Mouse (Mus musculus): ENCODE measurements at regions not wholly inside any gene's neighbourhood (a gene's known extent, or its start where the extent isn't known, plus 50 kb on each side); places are given as distances from the start of the nearest gene placed in this dataset.

DNA sequence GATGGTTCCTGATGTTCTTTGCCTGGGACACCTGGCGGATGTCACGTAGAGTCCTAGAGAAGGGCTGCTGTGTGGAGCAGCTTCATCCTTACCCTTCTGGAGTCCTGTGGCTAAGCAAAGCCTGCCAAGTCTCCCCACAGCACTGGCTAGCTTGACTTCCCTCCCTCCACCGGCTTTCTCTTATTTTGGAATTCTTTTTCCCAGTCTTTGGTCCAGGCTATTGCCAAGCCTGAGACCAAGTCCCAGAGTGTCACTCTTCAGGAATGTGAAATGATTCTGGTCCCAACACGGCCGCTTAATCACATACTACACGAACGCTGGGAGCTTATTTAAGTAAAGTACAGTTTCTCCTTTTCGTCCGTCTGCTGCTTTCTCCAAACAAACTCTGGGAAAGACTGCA lies 146.4 kb downstream of the Fndc1 start:
- Histone ChIP-seq H3K9ac (replicated peaks) (no peak overlapping the region), H3K9me3 (no peaks in the 10 kb centered on the region), H3K4me2 (no peak overlapping the region), H3K4me1 (replicated peaks) (no peaks in the 10 kb centered on the region), H3K36me3 (no peaks in the 10 kb centered on the region), H3K27ac (no peak overlapping the region), H3K4me3 (replicated peaks) (no peak overlapping the region), H3K27me3 (no peaks in the 10 kb centered on the region)
- ATAC-seq (ENCODE audit: insufficient number of reproducible peaks, insufficient read depth, low FRiP score, low TSS enrichment, low read depth), result no peak
- 89% methylated on average over 9 of the region's 9 CpGs for WGBS

DNA sequence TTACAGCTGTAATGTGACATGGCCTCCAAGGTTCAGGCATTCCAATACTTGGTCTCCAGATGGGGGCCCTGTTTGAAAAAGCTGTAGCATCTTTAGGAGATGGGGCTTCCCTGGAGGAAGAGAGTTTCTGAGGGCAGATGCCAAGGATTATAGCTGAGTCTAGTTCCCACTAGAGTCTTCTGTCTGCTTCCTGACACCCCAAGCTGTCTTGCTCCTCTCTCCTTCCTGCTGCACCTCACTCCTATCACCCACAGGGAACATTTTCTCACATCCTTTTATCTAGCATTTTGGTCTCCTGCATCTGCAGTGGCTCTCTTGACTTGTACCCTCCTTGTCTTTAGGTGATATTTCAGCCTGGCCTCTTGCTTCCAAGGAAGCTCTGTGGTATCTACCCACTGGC lies 147.3 kb downstream of the Fndc1 start:
- Histone ChIP-seq H3K27me3 (no peaks in the 10 kb centered on the region), H3K4me2 (no peak overlapping the region), H3K36me3 (no peaks in the 10 kb centered on the region), H3K27ac (no peak overlapping the region), H3K9ac (replicated peaks) (no peak overlapping the region), H3K4me3 (replicated peaks) (no peak overlapping the region), H3K4me1 (replicated peaks) (no peaks in the 10 kb centered on the region), H3K9me3 (no peaks in the 10 kb centered on the region)
- ATAC-seq (ENCODE audit: insufficient number of reproducible peaks, insufficient read depth, low FRiP score, low TSS enrichment, low read depth), result no peak

DNA sequence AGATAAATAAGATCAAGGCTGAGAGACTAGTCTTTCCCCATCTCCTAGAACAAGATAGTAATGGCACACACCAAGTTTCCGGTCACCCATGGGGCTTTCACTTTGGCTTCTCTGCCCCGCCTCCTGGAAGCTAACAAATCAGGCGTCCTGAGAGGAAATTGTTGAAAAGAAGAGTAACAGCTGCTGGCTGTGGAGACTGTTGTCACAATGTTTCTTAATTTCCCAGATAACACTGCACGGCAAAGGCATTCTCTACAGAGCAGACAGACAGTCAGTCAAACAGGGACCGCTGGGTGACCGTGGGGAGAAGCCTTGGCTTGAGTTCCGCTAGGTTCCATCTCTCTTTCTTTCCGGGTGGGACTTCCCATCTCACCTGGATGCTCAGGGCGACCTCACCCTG lies 148.2 kb downstream of the Fndc1 start:
- H3K9ac ChIP-seq (replicated peaks), result no peak overlapping the region
- H3K4me3 ChIP-seq (replicated peaks), result no peak overlapping the region
- H3K27ac ChIP-seq, result no peak overlapping the region
- ATAC-seq (ENCODE audit: insufficient number of reproducible peaks, insufficient read depth, low FRiP score, low TSS enrichment, low read depth), result no peak
- 81% methylated on average over 9 of the region's 9 CpGs for WGBS
- no peak overlapping the region for H3K4me2 ChIP-seq
- H3K27me3 ChIP-seq, result no peaks in the 10 kb centered on the region
- H3K36me3 ChIP-seq, result no peaks in the 10 kb centered on the region
- no peaks in the 10 kb centered on the region for H3K4me1 ChIP-seq (replicated peaks)
- H3K9me3 ChIP-seq, result no peaks in the 10 kb centered on the region

DNA sequence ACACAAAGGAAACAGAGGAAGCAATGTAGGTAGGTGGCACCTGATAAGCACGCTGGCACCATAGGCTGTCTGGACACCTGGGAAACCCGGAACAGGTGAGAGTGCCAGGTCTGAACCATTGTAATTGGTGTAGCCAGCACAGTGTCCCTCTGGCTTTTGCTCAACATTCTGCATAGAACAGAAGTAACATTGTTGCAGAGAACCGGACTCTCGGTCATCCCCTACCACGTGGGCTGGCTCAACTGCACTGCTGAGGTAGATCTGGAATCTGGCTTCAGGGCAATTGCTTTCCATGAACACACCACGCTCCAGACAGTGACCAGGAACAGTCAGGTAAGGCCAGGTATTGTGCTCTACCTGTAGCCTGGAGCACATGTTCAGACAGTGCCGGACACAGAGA lies 149.3 kb downstream of the Fndc1 start:
- no peak overlapping the region for H3K27ac ChIP-seq
- 91% methylated on average over 7 of the region's 7 CpGs for WGBS

DNA sequence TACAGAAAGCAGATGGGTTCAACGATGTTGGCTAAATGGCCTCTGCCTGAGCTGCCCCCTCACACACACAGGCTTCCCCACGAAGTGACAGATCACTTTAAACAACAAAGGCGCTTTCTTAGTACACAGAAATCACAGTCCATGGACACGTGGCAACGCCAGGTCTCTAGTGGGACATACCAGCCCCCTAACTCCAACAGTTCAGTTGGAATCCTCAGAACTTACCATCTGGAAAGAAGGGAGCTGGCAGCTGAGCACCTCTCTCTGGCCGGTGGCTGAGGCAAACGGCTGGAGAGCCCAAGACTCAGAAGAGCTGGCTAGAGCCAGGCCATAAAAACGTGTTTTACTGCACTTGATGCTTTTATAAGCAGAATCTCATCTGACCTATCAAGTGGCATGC lies 149.8 kb downstream of the Fndc1 start:
- H3K9ac ChIP-seq (replicated peaks), result no peak overlapping the region
- no peaks in the 10 kb centered on the region for H3K36me3 ChIP-seq
- no peaks in the 10 kb centered on the region for H3K9me3 ChIP-seq
- no peak for ATAC-seq (ENCODE audit: insufficient number of reproducible peaks, insufficient read depth, low FRiP score, low TSS enrichment, low read depth)
- H3K27ac ChIP-seq, result no peak overlapping the region
- no peaks in the 10 kb centered on the region for H3K27me3 ChIP-seq
- no peak overlapping the region for H3K4me3 ChIP-seq (replicated peaks)
- no peak overlapping the region for H3K4me2 ChIP-seq
- no peaks in the 10 kb centered on the region for H3K4me1 ChIP-seq (replicated peaks)
- WGBS, result 65% methylated on average over 8 of the region's 8 CpGs

More for the DNA sequence above, 149.3 kb downstream of the Fndc1 start:
- H3K36me3 ChIP-seq, result no peaks in the 10 kb centered on the region
- no peaks in the 10 kb centered on the region for H3K27me3 ChIP-seq
- H3K9ac ChIP-seq (replicated peaks), result no peak overlapping the region
- no peak overlapping the region for H3K4me3 ChIP-seq (replicated peaks)
- no peaks in the 10 kb centered on the region for H3K9me3 ChIP-seq
- no peak overlapping the region for H3K4me2 ChIP-seq
- H3K4me1 ChIP-seq (replicated peaks), result no peaks in the 10 kb centered on the region
- no peak for ATAC-seq (ENCODE audit: insufficient number of reproducible peaks, insufficient read depth, low FRiP score, low TSS enrichment, low read depth)

DNA sequence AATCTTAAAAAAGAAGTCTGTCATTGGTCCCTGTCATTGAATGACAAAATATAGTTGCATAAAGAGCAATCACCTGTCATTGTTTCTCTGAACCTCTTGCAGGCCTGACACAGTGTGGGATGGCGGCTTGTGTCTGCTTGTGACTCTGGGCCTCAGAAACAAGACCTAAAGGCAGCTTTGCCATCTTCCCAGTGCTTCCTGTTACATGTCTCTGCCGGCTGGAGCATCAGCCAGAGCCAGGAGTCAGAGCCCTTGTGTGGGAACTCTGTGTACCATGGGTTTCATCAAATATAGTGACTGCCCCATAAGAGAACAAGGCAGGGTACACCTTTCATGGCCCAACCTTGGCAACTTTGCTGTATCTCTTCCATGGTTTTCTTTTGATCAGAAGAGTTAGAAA lies 150.3 kb downstream of the Fndc1 start:
- Histone ChIP-seq H3K4me1 (replicated peaks) (no peaks in the 10 kb centered on the region), H3K36me3 (no peaks in the 10 kb centered on the region), H3K27me3 (no peaks in the 10 kb centered on the region), H3K4me3 (replicated peaks) (no peak overlapping the region), H3K9me3 (no peaks in the 10 kb centered on the region), H3K9ac (replicated peaks) (no peak overlapping the region), H3K4me2 (no peak overlapping the region), H3K27ac (no peak overlapping the region)
- 91% methylated on average over 2 of the region's 2 CpGs for WGBS
- no peak for ATAC-seq (ENCODE audit: insufficient number of reproducible peaks, insufficient read depth, low FRiP score, low TSS enrichment, low read depth)

DNA sequence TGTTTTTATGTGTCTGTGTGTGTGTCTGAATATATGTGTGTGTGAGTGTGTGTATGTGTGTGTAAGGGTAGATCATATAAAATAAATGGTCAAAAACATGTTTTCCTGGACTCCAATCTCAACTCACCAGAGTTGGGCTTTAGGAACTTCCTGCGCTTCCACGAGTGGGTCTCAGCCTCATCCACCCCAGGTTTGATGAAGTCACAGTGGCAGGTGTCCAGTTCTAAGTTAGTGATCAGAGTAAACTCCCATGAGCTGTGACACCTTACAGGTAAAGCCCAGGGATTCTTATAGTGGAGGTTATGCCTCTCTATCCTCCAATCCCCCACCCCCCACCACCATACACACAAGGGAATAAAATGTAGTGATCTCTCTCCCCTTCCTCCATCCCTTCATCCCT lies 152.6 kb downstream of the Fndc1 start:
- H3K4me2 ChIP-seq, result no peak overlapping the region
- WGBS, result 92% methylated on average over 2 of the region's 2 CpGs

DNA sequence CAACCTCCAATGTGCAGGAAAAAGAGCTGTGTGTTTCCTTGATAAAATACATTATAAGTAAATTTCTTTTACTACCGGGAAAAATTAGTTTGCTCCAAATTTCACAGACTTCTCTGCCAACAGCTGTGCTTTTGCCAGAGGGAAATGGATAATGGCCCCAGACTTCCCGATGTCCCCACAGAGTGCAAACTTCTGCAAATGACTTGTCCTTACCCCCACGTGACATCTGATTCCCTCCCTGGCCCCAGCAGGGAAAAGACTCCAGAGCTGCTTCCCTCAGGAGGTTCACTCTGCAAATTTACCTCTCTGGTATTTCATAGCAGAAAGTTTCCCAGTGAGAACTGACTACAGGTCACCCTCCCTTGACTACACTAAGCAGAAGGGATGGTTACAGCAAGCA lies 159.3 kb downstream of the Fndc1 start:
- no peaks in the 10 kb centered on the region for H3K27me3 ChIP-seq
- no peak overlapping the region for H3K4me3 ChIP-seq (replicated peaks)
- no peaks in the 10 kb centered on the region for H3K36me3 ChIP-seq
- no peaks in the 10 kb centered on the region for H3K9me3 ChIP-seq
- peaks cover 4% of the 10 kb centered on the region; the same call in 1 of the 2 replicates for H3K4me1 ChIP-seq (replicated peaks)
- no peak for ATAC-seq (ENCODE audit: insufficient number of reproducible peaks, insufficient read depth, low FRiP score, low TSS enrichment, low read depth)
- no peak overlapping the region for H3K9ac ChIP-seq (replicated peaks)
- no peak overlapping the region for H3K4me2 ChIP-seq
- H3K27ac ChIP-seq, result no peak overlapping the region
- 42% methylated on average over 3 of the region's 3 CpGs for WGBS

More for the DNA sequence above, 152.6 kb downstream of the Fndc1 start:
- Histone ChIP-seq H3K9ac (replicated peaks) (no peak overlapping the region), H3K27me3 (no peaks in the 10 kb centered on the region), H3K9me3 (no peaks in the 10 kb centered on the region), H3K36me3 (no peaks in the 10 kb centered on the region), H3K4me3 (replicated peaks) (no peak overlapping the region), H3K27ac (no peak overlapping the region), H3K4me1 (replicated peaks) (no peaks in the 10 kb centered on the region)
- no peak for ATAC-seq (ENCODE audit: insufficient number of reproducible peaks, insufficient read depth, low FRiP score, low TSS enrichment, low read depth)

DNA sequence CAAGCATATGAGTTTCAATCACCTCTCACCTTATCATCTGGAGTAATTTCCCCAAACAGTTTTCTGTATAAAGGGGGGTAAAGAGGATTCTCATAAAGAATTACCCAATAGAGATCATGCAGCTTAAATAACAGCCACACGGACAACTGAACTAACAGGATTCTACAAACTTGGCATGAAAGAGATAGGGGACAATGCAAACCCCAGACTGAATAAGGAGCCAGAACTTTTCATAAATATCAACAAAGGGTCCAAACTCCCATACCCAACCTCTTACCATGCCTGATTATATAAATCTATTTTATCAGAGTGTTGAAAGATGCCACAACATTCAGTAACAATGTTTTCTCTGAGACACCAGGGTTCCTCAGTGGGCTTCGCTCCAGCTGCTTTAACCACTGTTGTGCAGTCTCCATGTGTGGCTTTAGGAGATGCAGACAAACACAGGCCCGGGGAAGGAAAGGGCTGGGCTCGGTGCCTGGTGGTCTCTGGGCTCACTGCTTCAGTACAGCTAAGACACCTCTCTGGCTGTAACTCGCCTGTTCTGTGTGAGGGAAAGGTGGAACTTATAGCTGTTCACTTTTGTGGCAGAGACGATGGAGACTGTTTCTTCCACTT lies 160.2 kb downstream of the Fndc1 start:
- H3K27me3 ChIP-seq, result no peaks in the 10 kb centered on the region
- ATAC-seq (ENCODE audit: insufficient number of reproducible peaks, insufficient read depth, low FRiP score, low TSS enrichment, low read depth), result no peak
- no peaks in the 10 kb centered on the region for H3K36me3 ChIP-seq
- peaks cover 4% of the 10 kb centered on the region; the same call in 1 of the 2 replicates for H3K4me1 ChIP-seq (replicated peaks)
- WGBS, result 73% methylated on average over 6 of the region's 6 CpGs
- no peak overlapping the region for H3K4me3 ChIP-seq (replicated peaks)
- no peak overlapping the region for H3K4me2 ChIP-seq
- H3K9me3 ChIP-seq, result no peaks in the 10 kb centered on the region
- H3K9ac ChIP-seq (replicated peaks), result no peak overlapping the region
- H3K27ac ChIP-seq, result no peak overlapping the region

DNA sequence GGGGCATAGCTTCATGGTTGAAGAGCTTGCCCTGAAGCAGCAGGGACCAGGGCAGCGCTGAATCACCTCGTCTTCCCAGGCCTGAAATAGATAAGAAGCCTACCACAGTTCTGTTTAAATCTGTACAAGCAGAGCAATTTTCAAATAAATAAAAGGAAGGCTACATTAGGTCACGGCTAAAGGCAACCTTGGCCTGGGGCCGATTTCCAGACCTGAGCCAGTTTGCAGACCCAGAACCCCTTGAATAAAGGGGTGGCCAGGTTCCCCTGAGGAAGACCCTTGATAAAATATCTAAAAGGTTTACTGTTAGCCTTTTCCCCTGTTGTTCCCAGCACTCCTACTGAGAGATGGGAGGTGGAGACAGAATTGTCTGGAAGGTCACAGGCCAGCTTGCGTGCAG lies 160.9 kb downstream of the Fndc1 start:
- Histone ChIP-seq H3K9me3 (no peaks in the 10 kb centered on the region), H3K4me3 (replicated peaks) (no peak overlapping the region), H3K4me1 (replicated peaks) (peaks cover 4% of the 10 kb centered on the region; the same call in 1 of the 2 replicates), H3K9ac (replicated peaks) (no peak overlapping the region), H3K27me3 (no peaks in the 10 kb centered on the region), H3K4me2 (no peak overlapping the region), H3K27ac (no peak overlapping the region), H3K36me3 (no peaks in the 10 kb centered on the region)
- WGBS, result 74% methylated on average over 5 of the region's 5 CpGs
- no peak for ATAC-seq (ENCODE audit: insufficient number of reproducible peaks, insufficient read depth, low FRiP score, low TSS enrichment, low read depth)

DNA sequence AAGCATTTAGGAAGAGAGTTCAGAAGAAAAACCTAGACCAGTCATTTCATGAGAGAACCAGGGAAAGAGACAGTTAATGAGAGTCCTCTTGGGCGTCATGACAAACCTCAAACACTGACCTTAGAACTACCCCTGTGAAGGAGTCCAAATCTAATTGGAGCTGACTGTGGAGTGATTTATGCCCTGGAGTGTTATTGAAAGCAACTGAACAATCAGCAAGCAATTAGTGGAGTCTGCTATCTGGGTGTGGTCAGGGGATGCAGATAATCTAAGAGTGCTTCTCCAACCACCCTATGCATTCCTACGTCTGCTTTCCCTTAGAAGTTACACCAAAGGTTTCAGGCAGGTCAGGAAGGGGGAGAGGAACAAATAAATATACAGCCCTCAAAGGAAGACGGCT lies 161.4 kb downstream of the Fndc1 start:
- Histone ChIP-seq H3K36me3 (no peaks in the 10 kb centered on the region), H3K27me3 (no peaks in the 10 kb centered on the region), H3K4me1 (replicated peaks) (peaks cover 4% of the 10 kb centered on the region; the same call in 1 of the 2 replicates), H3K4me2 (no peak overlapping the region), H3K4me3 (replicated peaks) (no peak overlapping the region), H3K27ac (no peak overlapping the region), H3K9ac (replicated peaks) (no peak overlapping the region), H3K9me3 (no peaks in the 10 kb centered on the region)
- ATAC-seq (ENCODE audit: insufficient number of reproducible peaks, insufficient read depth, low FRiP score, low TSS enrichment, low read depth), result no peak
- WGBS, result 14% methylated on average over 3 of the region's 3 CpGs

Measured in limb, embryonic 12.5 days (tissue).